Mouse (Mus musculus): ENCODE data around the gene Rgn. TPM values are rescaled to one million over a fixed set of nuclear protein-coding genes. Genes with fewer than 3 reads are reported as not detected.

Gene Rgn
- polyA plus RNA-seq, 1 experiment from 2014 or later = 0.15 TPM

Other genes starting within 250 kb of the Rgn start
- 21.2 and 26.5 TPM in 2 replicates for gene Rp2, start 185.3 kb upstream of the Rgn start, polyA plus RNA-seq (2014; fragmentation: Nextera tagmentation; extraction: Ambion mirVana)
- 10.7 and 11.7 TPM in 2 replicates for gene Jade3, start 124.1 kb upstream of the Rgn start, polyA plus RNA-seq (2014; fragmentation: Nextera tagmentation; extraction: Ambion mirVana)
- gene Rbm10, start 67.7 kb downstream of the Rgn start, polyA plus RNA-seq (2014; fragmentation: Nextera tagmentation; extraction: Ambion mirVana) = 88.9 and 95.9 TPM in 2 replicates
- 172 and 184 TPM in 2 replicates for gene Ndufb11, start 67.8 kb downstream of the Rgn start, polyA plus RNA-seq (2014; fragmentation: Nextera tagmentation; extraction: Ambion mirVana)
- gene Uba1, start 108.5 kb downstream of the Rgn start, polyA plus RNA-seq (2014; fragmentation: Nextera tagmentation; extraction: Ambion mirVana) = 294 and 300 TPM in 2 replicates
- 117 and 123 TPM in 2 replicates for gene Cdk16, start 138.2 kb downstream of the Rgn start, polyA plus RNA-seq (2014; fragmentation: Nextera tagmentation; extraction: Ambion mirVana)
- gene Usp11, start 154.1 kb downstream of the Rgn start, polyA plus RNA-seq (2014; fragmentation: Nextera tagmentation; extraction: Ambion mirVana) = 69.5 and 74.3 TPM in 2 replicates
- 97.1 and 104 TPM in 2 replicates for gene Araf, start 248.0 kb downstream of the Rgn start, polyA plus RNA-seq (2014; fragmentation: Nextera tagmentation; extraction: Ambion mirVana)

Data from forebrain, embryonic 11.5 days (tissue).